In genomic region chr13:67332877-67333276, GRCm38 (mm10) we compare ENCODE assay signal across 8 mouse cellular contexts. TPM values are rescaled to one million over a fixed set of nuclear protein-coding genes. Genes with fewer than 3 reads are reported as not detected.
A peak's percentile ranks its signal among the peaks of the same experiment; 100 is the strongest.
DNase-seq lines count a peak whose midpoint lies in the region; ATAC-seq lines count a peak whose summit lies in the region.

No protein-coding gene starts in this region.

- H3K27me3 ChIP-seq in intestine, embryonic 16.5 days (replicated peaks; ENCODE audit: control insufficient read depth, insufficient read depth, low read length), result no peaks in the 10 kb centered on the region

- no peaks in the 10 kb centered on the region for H3K36me3 ChIP-seq in intestine, embryonic 16.5 days (ENCODE audit: control insufficient read depth, insufficient read depth, low read length)

- peak; percentile 4 for DNase-seq in cerebellum, adult 9-11 months
- DNase-seq in cerebellum, postnatal 4 days (ENCODE audit: low spot score in 2 of 2), result no peak
- DNase-seq in thymus, postnatal 0 days (ENCODE audit: low spot score), result peak; percentile 3
- DNase-seq in thymus, adult 18-20 months, result no peak
- DNase-seq in neural tube, embryonic 10.5 days (ENCODE audit: extremely low spot score, low spot score), result peak; percentile 15
- no peak for DNase-seq in urinary bladder, postnatal 4 days (ENCODE audit: low spot score in 2 of 2)
- no peak for DNase-seq in adrenal gland, postnatal 36 days

- peak overlapping the region; percentile 73 for H3K9ac ChIP-seq in intestine, embryonic 16.5 days (ENCODE audit: low read depth, low read length)

- H3K4me2 ChIP-seq in intestine, embryonic 16.5 days (ENCODE audit: low read depth, low read length), result peak overlapping the region; percentile 69

- H3K4me3 ChIP-seq in intestine, embryonic 16.5 days (ENCODE audit: low read length), result peak overlapping the region; percentile 66

- no peak overlapping the region for H3K27ac ChIP-seq in intestine, embryonic 16.5 days (ENCODE audit: low read length)

- H3K4me1 ChIP-seq in intestine, embryonic 16.5 days (ENCODE audit: control insufficient read depth, insufficient read depth, low read length), result 0 out of 2 replicates have a peak, but pooled peaks cover 3% of the 10 kb centered on the region

- 69% methylated on average over 1 of the region's 1 CpGs for WGBS in intestine, embryonic 16.5 days

- ATAC-seq in intestine, embryonic 16.5 days, result peak; percentile 31

- H3K9me3 ChIP-seq in intestine, embryonic 16.5 days (ENCODE audit: control insufficient read depth, low read length), result no peaks in the 10 kb centered on the region

RNA-seq across cellular contexts. Expression of gene Zfp595, which starts 0.5 kb away (rescaled TPM):
- 2.7 TPM in 2 replicates for polyA plus RNA-seq in thymus, postnatal 0 days (2015; fragmentation: Nextera tagmentation; extraction: Ambion mirVana)
- polyA plus RNA-seq in intestine, embryonic 16.5 days (2015; fragmentation: Nextera tagmentation; extraction: Ambion mirVana), result 2.0 and 2.4 TPM in 2 replicates
- total RNA-seq in adrenal gland, postnatal 36 days (2021), result 1 to 10 TPM; 4.1 to 4.6 TPM

RNA-seq across cellular contexts. Expression of gene Zfp457, which starts 26.6 kb away (rescaled TPM):
- 1.0 and 1.2 TPM in 2 replicates for polyA plus RNA-seq in thymus, postnatal 0 days (2015; fragmentation: Nextera tagmentation; extraction: Ambion mirVana)
- 0.69 and 1.4 TPM in 2 replicates for polyA plus RNA-seq in intestine, embryonic 16.5 days (2015; fragmentation: Nextera tagmentation; extraction: Ambion mirVana)
- total RNA-seq in adrenal gland, postnatal 36 days (2021), result 1 to 10 TPM; 2.4 to 3.7 TPM

RNA-seq across cellular contexts. Expression of gene Gm28044, which starts 27.5 kb away (rescaled TPM):
- polyA plus RNA-seq in thymus, postnatal 0 days (2015; fragmentation: Nextera tagmentation; extraction: Ambion mirVana), result 0.35 TPM in 1 of 2 replicates, not detected in the other
- polyA plus RNA-seq in intestine, embryonic 16.5 days (2015; fragmentation: Nextera tagmentation; extraction: Ambion mirVana), result 0.28 and 0.95 TPM in 2 replicates
- total RNA-seq in adrenal gland, postnatal 36 days (2021), result 1 to 10 TPM; 1.3 to 2.5 TPM

RNA-seq across cellular contexts. Expression of gene Zfp953, which starts 27.5 kb away (rescaled TPM):
- 1.7 and 2.1 TPM in 2 replicates for polyA plus RNA-seq in thymus, postnatal 0 days (2015; fragmentation: Nextera tagmentation; extraction: Ambion mirVana)
- 0.77 and 1.0 TPM in 2 replicates for polyA plus RNA-seq in intestine, embryonic 16.5 days (2015; fragmentation: Nextera tagmentation; extraction: Ambion mirVana)
- 1 to 10 TPM; 2.2 to 2.8 TPM for total RNA-seq in adrenal gland, postnatal 36 days (2021)

RNA-seq across cellular contexts. Expression of gene Gm28041, which starts 42.7 kb away (rescaled TPM):
- polyA plus RNA-seq in thymus, postnatal 0 days (2015; fragmentation: Nextera tagmentation; extraction: Ambion mirVana), result 0.64 and 0.81 TPM in 2 replicates
- polyA plus RNA-seq in intestine, embryonic 16.5 days (2015; fragmentation: Nextera tagmentation; extraction: Ambion mirVana), result 0.48 TPM in 1 of 2 replicates, not detected in the other
- total RNA-seq in adrenal gland, postnatal 36 days (2021), result 1 to 10 TPM; 2.4 to 3.0 TPM

Comparison
In these comparisons a context has a peak if more than half of its experiments do, and no peak if none do; other contexts are left out.
1. DNase-seq: peak in cerebellum, adult 9-11 months (single experiment), thymus, postnatal 0 days (single experiment) and neural tube, embryonic 10.5 days (single experiment); none in cerebellum, postnatal 4 days (0 of 2), thymus, adult 18-20 months (0 of 2), urinary bladder, postnatal 4 days (0 of 2) and adrenal gland, postnatal 36 days (0 of 2).